Mouse (Mus musculus) embryonic facial prominence, embryonic 14.5 days (tissue): ENCODE data around the gene Khnyn. TPM values are rescaled to one million over a fixed set of nuclear protein-coding genes. Genes with fewer than 3 reads are reported as not detected.

Source experiments
- ATAC-seq: fragments of 200-750 bp; cut with Nextera tagmentation; 2 replicates; pipeline ENCODE4 v1.8.0; 2017; ENCODE audit warnings: low read depth, moderate number of reproducible peaks, moderate TSS enrichment
- DNase-seq: peaks from one replicate; pipeline ENCODE4 v3.0.0-alpha.2; 2015; ENCODE audit warnings: low spot score
- H3K27ac ChIP-seq: fragments of 300-500 bp; sonication (generic); replicated peaks from 2 replicates; pipeline ENCODE4 v1.5.1; 2014; ENCODE audit warnings: low read depth, mild to moderate bottlenecking, low read length, moderate library complexity
- H3K27me3 ChIP-seq: fragments of 300-500 bp; sonication (generic); replicated peaks from 2 replicates; pipeline ENCODE4 v1.6.1; 2014; ENCODE audit warnings: low read length; ENCODE audit not compliant: control insufficient read depth, insufficient read depth
- H3K36me3 ChIP-seq: fragments of 300-500 bp; sonication (generic); 2 replicates; pipeline ENCODE4 v1.6.1; 2014; ENCODE audit warnings: low read length, mixed read lengths; ENCODE audit not compliant: control insufficient read depth, insufficient read depth
- H3K4me1 ChIP-seq: fragments of 300-500 bp; sonication (generic); 2 replicates; pipeline ENCODE4 v1.6.1; 2014; ENCODE audit warnings: antibody characterized with exemption, low read length; ENCODE audit not compliant: control insufficient read depth, insufficient read depth
- H3K4me2 ChIP-seq: fragments of 300-500 bp; sonication (generic); 2 replicates; pipeline ENCODE4 v1.6.1; 2014; ENCODE audit warnings: low read depth, mild to moderate bottlenecking, low read length, moderate library complexity, mixed read lengths
- H3K4me3 ChIP-seq: fragments of 300-500 bp; sonication (generic); 2 replicates; pipeline ENCODE4 v1.5.1; 2014; ENCODE audit warnings: low read depth, mild to moderate bottlenecking, low read length
- H3K9ac ChIP-seq: fragments of 300-500 bp; sonication (generic); 2 replicates; pipeline ENCODE4 v1.6.1; 2014; ENCODE audit warnings: low read depth, mild to moderate bottlenecking, low read length, moderate library complexity, mixed read lengths
- H3K9me3 ChIP-seq: fragments of 300-500 bp; sonication (generic); 2 replicates; pipeline ENCODE4 v1.6.1; 2016; ENCODE audit warnings: low read length; ENCODE audit not compliant: control insufficient read depth
- WGBS: fragments of 180-500 bp; shearing (Covaris S2); extraction: QIAGEN DNeasy Blood & Tissue Kit; methylation state at CpG from one replicate; pipeline ENCODE4 v1.1.7; 2014; 5-methylcytosine and 5-hydroxymethylcytosine counted together
- polyA plus RNA-seq: library from polyadenylated mRNA; unstranded; fragments of >200 nt; fragmentation: Nextera tagmentation; extraction: Ambion mirVana; gene quantifications from 2 replicates; pipeline ENCODE4 v1.2.1, GENCODE M21; 2014

The Khnyn gene
- polyA plus RNA-seq = 9.1 and 9.7 TPM in 2 replicates

- peak; percentile 95 for ATAC-seq
Measured at GRCm38 (mm10) chr14:55884713-55885113, at the start of gene Khnyn. Gene Khnyn, plus strand, starts transcription at chr14:55884947.

GRCm38 (mm10) chr14:55838312-55838711 lies 46.4 kb upstream of the Khnyn start:
- ATAC-seq (no peak), DNase-seq (no peak)

More at GRCm38 (mm10) chr14:55884713-55885113, at the start of gene Khnyn:
- Histone ChIP-seq H3K9ac (peak within 1 kb of the TSS; percentile 87), H3K4me1 (peaks cover 11% of the 10 kb centered on the region; the same call in 1 of the 2 replicates), H3K27me3 (no peaks in the 10 kb centered on the region), H3K4me3 (peak within 1 kb of the TSS; percentile 77), H3K27ac (peak within 1 kb of the TSS; percentile 92), H3K9me3 (no peaks in the 10 kb centered on the region), H3K36me3 (peaks cover 34% of the 10 kb centered on the region), H3K4me2 (peak within 1 kb of the TSS; percentile 73)
- DNase-seq = peak; percentile 95
- WGBS = 0% methylated on average over 23 of the region's 30 CpGs

GRCm38 (mm10) chr14:55838740-55839139 lies 46.0 kb upstream of the Khnyn start:
- Histone ChIP-seq H3K36me3 (0 out of 2 replicates have a peak, but pooled peaks cover 7% of the 10 kb centered on the region), H3K9me3 (no peaks in the 10 kb centered on the region), H3K4me1 (peaks cover 18% of the 10 kb centered on the region), H3K4me2 (no peak overlapping the region), H3K27me3 (no peaks in the 10 kb centered on the region), H3K27ac (no peak overlapping the region), H3K9ac (no peak overlapping the region), H3K4me3 (no peak overlapping the region)
- no peak for ATAC-seq
- WGBS = 81% methylated on average over 4 of the region's 4 CpGs
- DNase-seq = no peak

More at GRCm38 (mm10) chr14:55838312-55838711, 46.4 kb upstream of the Khnyn start:
- no peak overlapping the region for H3K4me2 ChIP-seq
- H3K4me1 ChIP-seq = peaks cover 18% of the 10 kb centered on the region
- H3K27me3 ChIP-seq = no peaks in the 10 kb centered on the region
- no peak overlapping the region for H3K4me3 ChIP-seq
- H3K27ac ChIP-seq = no peak overlapping the region
- 86% methylated on average over 5 of the region's 5 CpGs for WGBS
- no peak overlapping the region for H3K9ac ChIP-seq
- H3K36me3 ChIP-seq = 0 out of 2 replicates have a peak, but pooled peaks cover 11% of the 10 kb centered on the region
- H3K9me3 ChIP-seq = no peaks in the 10 kb centered on the region

GRCm38 (mm10) chr14:55840853-55841366 lies 43.8 kb upstream of the Khnyn start:
- Histone ChIP-seq H3K27ac (no peak overlapping the region), H3K27me3 (no peaks in the 10 kb centered on the region), H3K9ac (no peak overlapping the region), H3K9me3 (no peaks in the 10 kb centered on the region), H3K4me1 (peaks cover 3% of the 10 kb centered on the region; the same call in 1 of the 2 replicates), H3K36me3 (no peaks in the 10 kb centered on the region), H3K4me3 (no peak overlapping the region), H3K4me2 (no peak overlapping the region)
- 70% methylated on average over 4 of the region's 4 CpGs for WGBS
- ATAC-seq (no peak), DNase-seq (no peak)

- Histone ChIP-seq H3K9ac (no peak overlapping the region), H3K27me3 (no peaks in the 10 kb centered on the region), H3K4me1 (no peaks in the 10 kb centered on the region), H3K27ac (no peak overlapping the region), H3K4me3 (no peak overlapping the region), H3K36me3 (no peaks in the 10 kb centered on the region), H3K9me3 (no peaks in the 10 kb centered on the region), H3K4me2 (no peak overlapping the region)
- ATAC-seq (no peak), DNase-seq (no peak)
- 81% methylated on average over 4 of the region's 4 CpGs for WGBS
Measured at GRCm38 (mm10) chr14:55842794-55843193, 42.0 kb upstream of the Khnyn start.

GRCm38 (mm10) chr14:55845506-55846294 lies 39.0 kb upstream of the Khnyn start:
- Histone ChIP-seq H3K36me3 (no peaks in the 10 kb centered on the region), H3K4me3 (no peak overlapping the region), H3K9me3 (no peaks in the 10 kb centered on the region), H3K4me1 (peaks cover 4% of the 10 kb centered on the region; the same call in 1 of the 2 replicates), H3K27ac (no peak overlapping the region), H3K27me3 (no peaks in the 10 kb centered on the region), H3K4me2 (no peak overlapping the region), H3K9ac (no peak overlapping the region)
- ATAC-seq = no peak
- no peak for DNase-seq
- 69% methylated on average over 9 of the region's 9 CpGs for WGBS

GRCm38 (mm10) chr14:55850885-55851284 lies 33.9 kb upstream of the Khnyn start:
- H3K4me2 ChIP-seq = no peak overlapping the region
- H3K27ac ChIP-seq = no peak overlapping the region

GRCm38 (mm10) chr14:55852646-55853551 lies 31.8 kb upstream of the Khnyn start:
- Histone ChIP-seq H3K4me3 (peak overlapping the region; percentile 80), H3K9me3 (no peaks in the 10 kb centered on the region), H3K4me1 (peaks cover 39% of the 10 kb centered on the region), H3K4me2 (peak overlapping the region; percentile 84), H3K9ac (peak overlapping the region; percentile 83), H3K27ac (peak overlapping the region; percentile 97), H3K27me3 (no peaks in the 10 kb centered on the region), H3K36me3 (peaks cover 7% of the 10 kb centered on the region)
- under 1% methylated on average over 11 of the region's 11 CpGs for WGBS
- ATAC-seq = peak; percentile 67
- DNase-seq = peak; percentile 90

More at GRCm38 (mm10) chr14:55850885-55851284, 33.9 kb upstream of the Khnyn start:
- no peaks in the 10 kb centered on the region for H3K36me3 ChIP-seq
- H3K4me1 ChIP-seq = peaks cover 20% of the 10 kb centered on the region
- H3K9ac ChIP-seq = no peak overlapping the region
- H3K9me3 ChIP-seq = no peaks in the 10 kb centered on the region
- H3K4me3 ChIP-seq = no peak overlapping the region
- ATAC-seq (no peak), DNase-seq (no peak)
- WGBS = 67% methylated on average over 6 of the region's 6 CpGs
- no peaks in the 10 kb centered on the region for H3K27me3 ChIP-seq
